ENCODE assay signal across 18 mouse cellular contexts in the genomic region with DNA sequence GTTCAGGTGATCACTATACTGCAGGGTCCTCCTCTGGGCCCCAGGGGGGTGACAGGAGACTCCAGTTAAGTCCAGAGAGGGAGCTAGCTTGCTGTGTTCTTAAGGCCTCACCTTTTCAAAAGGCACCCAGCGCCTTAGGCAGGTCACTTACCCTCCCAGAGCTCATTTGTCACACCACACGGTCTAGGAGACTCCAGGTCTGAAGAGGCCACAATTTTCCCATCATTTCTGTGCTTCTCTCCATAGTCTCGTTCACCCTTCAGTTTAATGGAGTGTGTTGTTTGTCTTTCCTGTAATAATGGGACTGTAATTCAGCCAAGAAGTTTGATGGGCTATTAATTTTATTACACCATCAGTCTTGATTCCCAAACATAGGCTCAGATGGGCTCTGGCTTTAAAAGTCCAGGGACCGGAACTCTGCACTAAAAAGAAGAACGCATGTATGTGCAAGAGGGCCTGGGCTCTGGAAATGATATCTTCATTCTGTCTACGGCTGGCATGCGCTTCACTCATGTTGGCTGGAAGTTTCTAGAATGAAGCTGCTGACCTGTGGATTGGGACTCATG. TPM values are rescaled to one million over a fixed set of nuclear protein-coding genes. Genes with fewer than 3 reads are reported as not detected.
DNase-seq lines count a peak whose midpoint lies in the region; ATAC-seq and TF ChIP-seq lines count a peak whose summit lies in the region.
"Had no signal": no experiment of that assay in that cellular context is flagged by ENCODE, and none has a peak within 500 bp of the region (broad histone marks: within the 10 kb centered on the region; RNA-seq: fewer than 3 reads in every experiment).

No protein-coding gene starts in this region.

- CTCF ChIA-PET in Patski (lab: Charles Lee) = interaction anchor here (1.2 to 3.9 kb wide), 4 partner anchors 43 to 64 kb away, joined by 4 to 24 read pairs (median 6); no protein-coding TSS in a partner anchor

- peaks cover 6% of the 10 kb centered on the region for H3K9me3 ChIP-seq in heart, embryonic 13.5 days
- no peaks in the 10 kb centered on the region for H3K9me3 ChIP-seq in heart, embryonic 11.5 days (replicated peaks; ENCODE audit: control insufficient read depth, low read length)
- no peaks in the 10 kb centered on the region for H3K9me3 ChIP-seq in liver, embryonic 15.5 days (replicated peaks)
- H3K9me3 ChIP-seq in midbrain, embryonic 13.5 days = 0 out of 2 replicates have a peak, but pooled peaks cover 3% of the 10 kb centered on the region
- H3K9me3 ChIP-seq: forebrain, embryonic 10.5 days; hindbrain, embryonic 13.5 days had no signal

- DNase-seq in liver, adult 2 months (ENCODE audit: extremely low read depth, low read depth, low spot score) = no peak
- no peak for DNase-seq in liver
- DNase-seq in Patski (ENCODE audit: low read depth, low spot score) = peak; percentile 90
- DNase-seq: cerebellum, adult 2 months; gastrocnemius, postnatal 14 days had no signal

- no peak overlapping the region for H3K4me2 ChIP-seq in heart, embryonic 13.5 days
- no peak overlapping the region for H3K4me2 ChIP-seq in heart, embryonic 11.5 days
- H3K4me2 ChIP-seq in liver, embryonic 15.5 days = no peak overlapping the region
- no peak overlapping the region for H3K4me2 ChIP-seq in midbrain, embryonic 13.5 days (replicated peaks)
- H3K4me2 ChIP-seq: embryonic facial prominence, embryonic 12.5 days; hindbrain, embryonic 13.5 days; lung, embryonic 14.5 days had no signal

- no peak overlapping the region for H3K4me3 ChIP-seq in heart, embryonic 13.5 days
- H3K4me3 ChIP-seq in heart, embryonic 11.5 days (ENCODE audit: low read depth, low read length) = no peak overlapping the region
- no peak overlapping the region for H3K4me3 ChIP-seq in liver, adult 2 months (ENCODE audit: insufficient read depth, low read depth, low read length)
- no peak overlapping the region for H3K4me3 ChIP-seq in liver, embryonic 15.5 days (replicated peaks)
- no peak overlapping the region for H3K4me3 ChIP-seq in midbrain, embryonic 13.5 days (replicated peaks)
- H3K4me3 ChIP-seq: embryonic facial prominence, embryonic 12.5 days; forebrain, embryonic 10.5 days; hindbrain, embryonic 13.5 days had no signal

- no peak overlapping the region for H3K27ac ChIP-seq in heart, embryonic 13.5 days (replicated peaks)
- H3K27ac ChIP-seq in heart, embryonic 11.5 days (ENCODE audit: low read depth, low read length) = no peak overlapping the region
- H3K27ac ChIP-seq in liver, adult 2 months (replicated peaks; ENCODE audit: insufficient read depth, low read depth, low read length) = peak overlapping the region; percentile 80
- peak overlapping the region; percentile 45 for H3K27ac ChIP-seq in liver, embryonic 15.5 days (replicated peaks)
- H3K27ac ChIP-seq in midbrain, embryonic 13.5 days = no peak overlapping the region
- H3K27ac ChIP-seq: embryonic facial prominence, embryonic 12.5 days; forebrain, embryonic 10.5 days; hindbrain, embryonic 13.5 days had no signal

- peaks cover 41% of the 10 kb centered on the region for H3K4me1 ChIP-seq in heart, embryonic 13.5 days
- peaks cover 25% of the 10 kb centered on the region for H3K4me1 ChIP-seq in heart, embryonic 11.5 days (ENCODE audit: control insufficient read depth, insufficient read depth, low read length)
- H3K4me1 ChIP-seq in liver, adult 2 months (ENCODE audit: control insufficient read depth, insufficient read depth, low read length) = peaks cover 31% of the 10 kb centered on the region
- H3K4me1 ChIP-seq in liver, embryonic 15.5 days (replicated peaks) = peaks cover 26% of the 10 kb centered on the region
- no peaks in the 10 kb centered on the region for H3K4me1 ChIP-seq in midbrain, embryonic 13.5 days (replicated peaks)
- H3K4me1 ChIP-seq: hindbrain, embryonic 13.5 days had no signal

- POLR2A ChIA-PET in Patski (lab: Charles Lee) = interaction anchor here (0.5 to 2.1 kb wide), 5 partner anchors 33 to 224 kb away, joined by 3 to 8 read pairs (median 5); no protein-coding TSS in a partner anchor

- H3K9ac ChIP-seq in heart, embryonic 13.5 days = 0 out of 2 replicates have a peak overlapping the region, but pooled peaks have one; percentile 6
- no peak overlapping the region for H3K9ac ChIP-seq in heart, embryonic 11.5 days (ENCODE audit: low read depth, low read length)
- H3K9ac ChIP-seq in liver, adult 2 months (ENCODE audit: low read depth, low read length) = peak overlapping the region; percentile 14
- H3K9ac ChIP-seq in liver, embryonic 15.5 days = no peak overlapping the region
- no peak overlapping the region for H3K9ac ChIP-seq in midbrain, embryonic 13.5 days (replicated peaks)
- H3K9ac ChIP-seq: embryonic facial prominence, embryonic 12.5 days; hindbrain, embryonic 13.5 days; lung, embryonic 14.5 days had no signal

- 69% methylated on average over 7 of the region's 7 CpGs for WGBS in heart, embryonic 13.5 days
- 76% methylated on average over 7 of the region's 7 CpGs for WGBS in heart, embryonic 11.5 days (ENCODE audit: insufficient replicate concordance)
- WGBS in liver, adult 2 months = 59% methylated on average over 7 of the region's 7 CpGs
- 61% methylated on average over 7 of the region's 7 CpGs for WGBS in liver, embryonic 15.5 days (ENCODE audit: insufficient replicate concordance)
- WGBS in midbrain, embryonic 13.5 days = 88% methylated on average over 7 of the region's 7 CpGs

- TF ChIP-seq POLR2A in liver, adult 2 months (IDR thresholded peaks at IDR 0.05; ENCODE audit: extremely low read depth, insufficient read depth, low read length) = no peak

- no peaks in the 10 kb centered on the region for H3K79me2 ChIP-seq in liver, adult 2 months (ENCODE audit: control insufficient read depth, insufficient read depth, low read length)

- no peaks in the 10 kb centered on the region for H3K27me3 ChIP-seq in heart, embryonic 13.5 days (replicated peaks)
- H3K27me3 ChIP-seq in heart, embryonic 11.5 days (ENCODE audit: control insufficient read depth, insufficient read depth, low read length) = no peaks in the 10 kb centered on the region
- H3K27me3 ChIP-seq in liver, adult 2 months (ENCODE audit: control insufficient read depth, insufficient read depth, low read length) = no peaks in the 10 kb centered on the region
- no peaks in the 10 kb centered on the region for H3K27me3 ChIP-seq in Patski
- no peaks in the 10 kb centered on the region for H3K27me3 ChIP-seq in liver, embryonic 15.5 days
- H3K27me3 ChIP-seq in midbrain, embryonic 13.5 days = no peaks in the 10 kb centered on the region
- H3K27me3 ChIP-seq: embryonic facial prominence, embryonic 12.5 days; hindbrain, embryonic 13.5 days had no signal

- in situ Hi-C loops in Patski (cut with MboI; ENCODE audit: low pct_unique_long_range_greater_than_20kb) = no loop called here

- no peak for ATAC-seq in heart, embryonic 13.5 days (ENCODE audit: extremely low read depth, insufficient number of reproducible peaks, low FRiP score, low TSS enrichment)
- no peak for ATAC-seq in heart, embryonic 11.5 days (replicated peaks; ENCODE audit: insufficient number of reproducible peaks, low FRiP score, low TSS enrichment)
- ATAC-seq in Patski = peak; percentile 71
- ATAC-seq in liver, embryonic 15.5 days (ENCODE audit: insufficient read depth) = no peak
- no peak for ATAC-seq in midbrain, embryonic 13.5 days
- ATAC-seq in monocyte, adult 5-6 weeks (replicated peaks; ENCODE audit: insufficient number of reproducible peaks, low FRiP score, low TSS enrichment, poor library complexity, severe bottlenecking) = no peak

- H3K36me3 ChIP-seq in heart, embryonic 13.5 days = no peaks in the 10 kb centered on the region
- H3K36me3 ChIP-seq in heart, embryonic 11.5 days (ENCODE audit: control insufficient read depth, insufficient read depth, low read length) = no peaks in the 10 kb centered on the region
- no peaks in the 10 kb centered on the region for H3K36me3 ChIP-seq in liver, adult 2 months (ENCODE audit: control insufficient read depth, insufficient read depth, low read length)
- H3K36me3 ChIP-seq in liver, embryonic 15.5 days (replicated peaks) = no peaks in the 10 kb centered on the region
- no peaks in the 10 kb centered on the region for H3K36me3 ChIP-seq in midbrain, embryonic 13.5 days
- H3K36me3 ChIP-seq: embryonic facial prominence, embryonic 12.5 days; forebrain, embryonic 10.5 days; hindbrain, embryonic 13.5 days had no signal

- TF ChIP-seq CTCF in liver, adult 2 months (IDR thresholded peaks at IDR 0.05; ENCODE audit: low read depth, low read length) = no peak
- no peak for TF ChIP-seq CTCF in Patski (IDR thresholded peaks at IDR 0.05)

RNA-seq across cellular contexts. Expression of a gene that starts 8.3 kb away (rescaled TPM):
- polyA plus RNA-seq in heart, embryonic 13.5 days (2015; fragmentation: Nextera tagmentation; extraction: Ambion mirVana) = not detected in 2 replicates
- not detected in 2 replicates for polyA plus RNA-seq in heart, embryonic 11.5 days (2014; fragmentation: Nextera tagmentation; extraction: Ambion mirVana)
- not detected in 2 replicates for total RNA-seq in liver, adult 2 months (2014; rRNA removed)
- polyA plus RNA-seq in liver, adult 2 months (2012; rRNA removed) = not detected in 2 replicates
- polyA plus RNA-seq in Patski (2021) = not detected
- polyA plus RNA-seq in liver, embryonic 15.5 days (2015; fragmentation: Nextera tagmentation; extraction: Ambion mirVana) = not detected in 2 replicates
- polyA plus RNA-seq in midbrain, embryonic 13.5 days (2015; fragmentation: Nextera tagmentation; extraction: Ambion mirVana) = not detected in 2 replicates
- not detected in 3 replicates for total RNA-seq in monocyte, adult 5-6 weeks (2017)
- total RNA-seq: adrenal gland, adult 18-20 months; common myeloid progenitor, adult 5-6 weeks; gastrocnemius, postnatal 14 days had no signal
- polyA plus RNA-seq: cerebellum, adult 2 months; embryonic facial prominence, embryonic 12.5 days; forebrain, embryonic 10.5 days; frontal cortex, adult 2 months; heart, postnatal 0 days; lung, embryonic 14.5 days had no signal

RNA-seq across cellular contexts. Expression of a gene that starts 33.9 kb away (rescaled TPM):
- polyA plus RNA-seq in heart, embryonic 13.5 days (2015; fragmentation: Nextera tagmentation; extraction: Ambion mirVana) = 145 and 149 TPM in 2 replicates
- polyA plus RNA-seq in heart, embryonic 11.5 days (2014; fragmentation: Nextera tagmentation; extraction: Ambion mirVana) = 196 and 230 TPM in 2 replicates
- total RNA-seq in liver, adult 2 months (2014; rRNA removed) = 20.6 and 29.9 TPM in 2 replicates
- polyA plus RNA-seq in liver, adult 2 months (2012; rRNA removed) = 20.2 and 23.4 TPM in 2 replicates
- 237 TPM for polyA plus RNA-seq in Patski (2021)
- polyA plus RNA-seq in liver, embryonic 15.5 days (2015; fragmentation: Nextera tagmentation; extraction: Ambion mirVana) = 32.2 and 33.6 TPM in 2 replicates
- 517 and 614 TPM in 2 replicates for polyA plus RNA-seq in midbrain, embryonic 13.5 days (2015; fragmentation: Nextera tagmentation; extraction: Ambion mirVana)
- 274 to 316 TPM (median 277 TPM) in 3 replicates for total RNA-seq in monocyte, adult 5-6 weeks (2017)

RNA-seq across cellular contexts. Expression of a gene that starts 51.1 kb away (rescaled TPM):
- polyA plus RNA-seq in heart, embryonic 13.5 days (2015; fragmentation: Nextera tagmentation; extraction: Ambion mirVana) = 4.6 and 5.3 TPM in 2 replicates
- 6.1 and 9.6 TPM in 2 replicates for polyA plus RNA-seq in heart, embryonic 11.5 days (2014; fragmentation: Nextera tagmentation; extraction: Ambion mirVana)
- 21.1 and 25.0 TPM in 2 replicates for total RNA-seq in liver, adult 2 months (2014; rRNA removed)
- 3.6 and 5.5 TPM in 2 replicates for polyA plus RNA-seq in liver, adult 2 months (2012; rRNA removed)
- polyA plus RNA-seq in Patski (2021) = 24.1 TPM
- polyA plus RNA-seq in liver, embryonic 15.5 days (2015; fragmentation: Nextera tagmentation; extraction: Ambion mirVana) = 0.92 and 1.0 TPM in 2 replicates
- 7.2 and 8.0 TPM in 2 replicates for polyA plus RNA-seq in midbrain, embryonic 13.5 days (2015; fragmentation: Nextera tagmentation; extraction: Ambion mirVana)
- total RNA-seq in monocyte, adult 5-6 weeks (2017) = 13.7 to 20.7 TPM (median 16.1 TPM) in 3 replicates

Comparison
In these comparisons a context has a peak if more than half of its experiments do, and no peak if none do; other contexts are left out.
1. H3K9ac ChIP-seq: peak in heart, embryonic 13.5 days (single experiment) and liver, adult 2 months (single experiment); none in heart, embryonic 11.5 days (single experiment), liver, embryonic 15.5 days (single experiment) and midbrain, embryonic 13.5 days (single experiment).
2. H3K27ac ChIP-seq: peak in liver, adult 2 months (single experiment) and liver, embryonic 15.5 days (single experiment); none in heart, embryonic 13.5 days (single experiment), heart, embryonic 11.5 days (single experiment) and midbrain, embryonic 13.5 days (single experiment).